Mouse (Mus musculus) left cerebral cortex, postnatal 10 days (tissue): ENCODE measurements around the gene Add2. TPM values are rescaled to one million over a fixed set of nuclear protein-coding genes. Genes with fewer than 3 reads are reported as not detected.

Experiments used
- DNase-seq, 2 experiments: peaks; one replicate each; pipeline ENCODE4 v3.0.0; 2021 to 2022; ENCODE audit warnings: low spot score in 2 of 2, mixed read lengths in 1 of 2; ENCODE audit errors: extremely low spot score in 1 of 2
- intact Hi-C: fragments of 180-260 bp; cut with DNase I; formaldehyde crosslinking; loops from one replicate; pipeline ENCODE4 v1.15.1; 2025
- total RNA-seq, 2 experiments: library from RNA; stranded (reverse); gene quantifications; 2 replicates each; pipeline ENCODE4 v1.2.3; 2021

Gene Add2
- total RNA-seq, 2 experiments from 2014 or later = 198 to 206 TPM

GRCm38 (mm10) chr6:86157253-86158234 is 129.1 kb downstream of the Add2 start:
- intact Hi-C loops = no loop called here
- peak in 1 of 2 experiments; percentile 60 for DNase-seq

- intact Hi-C loops = no loop called here
- DNase-seq = no peak
Observed at GRCm38 (mm10) chr6:86160878-86161277, 132.4 kb downstream of the Add2 start.

- DNase-seq = no peak
- intact Hi-C loops = no loop called here
Observed at GRCm38 (mm10) chr6:86161586-86161985, 133.1 kb downstream of the Add2 start.

GRCm38 (mm10) chr6:86164028-86164427 is 135.5 kb downstream of the Add2 start:
- DNase-seq = no peak
- intact Hi-C loops = no loop called here

DNA sequence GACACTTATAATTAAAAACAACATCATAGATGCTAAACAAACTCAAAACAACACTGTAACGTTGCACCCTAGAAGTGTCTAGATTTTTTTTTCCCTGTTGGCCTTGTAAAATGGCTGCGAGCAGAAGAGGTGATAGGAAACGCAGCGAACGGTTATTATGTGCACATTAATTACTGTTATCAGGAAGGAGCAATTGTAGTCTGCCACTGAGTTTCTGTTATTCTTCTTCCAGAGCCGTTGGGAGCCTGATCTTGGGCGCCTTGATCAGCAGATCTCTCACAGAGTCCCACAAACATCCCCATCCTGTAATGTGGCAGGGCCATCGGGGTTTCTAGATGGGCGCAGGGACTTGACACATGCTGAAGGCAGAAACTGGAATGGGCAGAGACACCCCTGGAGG is 137.9 kb downstream of the Add2 start:
- DNase-seq = no peak
- intact Hi-C loops = no loop called here

- intact Hi-C loops = no loop called here
- no peak for DNase-seq
Observed at GRCm38 (mm10) chr6:86167851-86168250, 139.4 kb downstream of the Add2 start.

- no peak for DNase-seq
- intact Hi-C loops = no loop called here
Observed at GRCm38 (mm10) chr6:86169166-86169565, 140.7 kb downstream of the Add2 start.

Other genes starting within 250 kb of the Add2 start
- gene Nat8f6, start 207.7 kb upstream of the Add2 start, total RNA-seq = under 1 TPM; 0.63 to 0.73 TPM
- gene Nat8f5, start 207.7 kb upstream of the Add2 start, total RNA-seq = 1 to 10 TPM in 1 of 2 experiments, under 1 TPM in 1; 0.73 to 1.4 TPM
- 1 to 10 TPM; 1.4 to 1.9 TPM for gene Nat8, start 196.6 kb upstream of the Add2 start, total RNA-seq
- under 1 TPM; 0.77 TPM for gene Nat8f2, start 159.5 kb upstream of the Add2 start, total RNA-seq
- 1 to 10 TPM; 3.0 to 3.4 TPM for gene Nat8f4, start 123.8 kb upstream of the Add2 start, total RNA-seq
- 10 to 100 TPM; 42.1 to 47.9 TPM for gene Tprkb, start 116.8 kb upstream of the Add2 start, total RNA-seq
- 10 to 100 TPM in 1 of 2 experiments, 1 to 10 TPM in 1; 10.0 to 13.5 TPM for gene Nat8f1, start 113.0 kb upstream of the Add2 start, total RNA-seq
- gene Dusp11, start 67.0 kb upstream of the Add2 start, total RNA-seq = 10 to 100 TPM; 74.0 to 82.0 TPM
- gene Figla, start 12.5 kb upstream of the Add2 start, total RNA-seq = not detected
- 10 to 100 TPM; 18.4 to 26.0 TPM for gene Tgfa, start 166.5 kb downstream of the Add2 start, total RNA-seq